Mouse (Mus musculus): ENCODE measurements around the gene Rgs9bp. TPM values are rescaled to one million over a fixed set of nuclear protein-coding genes. Genes with fewer than 3 reads are reported as not detected.
A peak's percentile ranks its signal among the peaks of the same experiment; 100 is the strongest.

Gene Rgs9bp
- under 1 TPM; 0.20 to 0.53 TPM for total RNA-seq (2021)
- long read RNA-seq, experiment 1: 0 reads
- long read RNA-seq, experiment 2: 0 reads

GRCm38 (mm10) chr7:35585191-35586054 is at the start of gene Rgs9bp:
Rgs9bp (minus strand) TSS chr7:35585582.
- DNase-seq: peak; percentile 56 to 72

- DNase-seq: peak; percentile 14 to 23
Observed at GRCm38 (mm10) chr7:35628496-35628895, 43.1 kb upstream of the Rgs9bp start.

GRCm38 (mm10) chr7:35627371-35627770 is 42.0 kb upstream of the Rgs9bp start:
- DNase-seq: no peak

- DNase-seq: no peak
Observed at GRCm38 (mm10) chr7:35626038-35626437, 40.7 kb upstream of the Rgs9bp start.

GRCm38 (mm10) chr7:35622626-35623025 is 37.2 kb upstream of the Rgs9bp start:
- no peak for DNase-seq

GRCm38 (mm10) chr7:35617513-35617912 is 32.1 kb upstream of the Rgs9bp start:
- DNase-seq: no peak

- no peak for DNase-seq
Observed at GRCm38 (mm10) chr7:35609245-35609644, 23.9 kb upstream of the Rgs9bp start.

- no peak for DNase-seq
Observed at GRCm38 (mm10) chr7:35606816-35607215, 21.4 kb upstream of the Rgs9bp start.

GRCm38 (mm10) chr7:35602766-35603165 is 17.4 kb upstream of the Rgs9bp start:
- DNase-seq: no peak

GRCm38 (mm10) chr7:35601106-35601505 is 15.7 kb upstream of the Rgs9bp start:
- DNase-seq: no peak

GRCm38 (mm10) chr7:35600031-35600430 is 14.6 kb upstream of the Rgs9bp start:
- DNase-seq: no peak

GRCm38 (mm10) chr7:35599492-35599891 is 14.1 kb upstream of the Rgs9bp start:
- no peak for DNase-seq

- DNase-seq: no peak
Observed at GRCm38 (mm10) chr7:35594311-35594710, 8.9 kb upstream of the Rgs9bp start.

GRCm38 (mm10) chr7:35590731-35591191 is 5.4 kb upstream of the Rgs9bp start:
- peak; percentile 9 to 23 for DNase-seq

GRCm38 (mm10) chr7:35589485-35589884 is 4.1 kb upstream of the Rgs9bp start:
- DNase-seq: no peak

- DNase-seq: no peak
Observed at GRCm38 (mm10) chr7:35588680-35589428, 3.5 kb upstream of the Rgs9bp start.

- DNase-seq: peak in 1 of 2 experiments; percentile 21
Observed at GRCm38 (mm10) chr7:35587728-35588127, 2.3 kb upstream of the Rgs9bp start.

- peak in 1 of 2 experiments; percentile 11 for DNase-seq
Observed at GRCm38 (mm10) chr7:35586906-35587445, 1.6 kb upstream of the Rgs9bp start.

- peak; percentile 95 for DNase-seq
Observed at GRCm38 (mm10) chr7:35586055-35586905, 898 bp upstream of the Rgs9bp start, which contains the start of gene Ankrd27. Ankrd27 (plus strand) TSS chr7:35586244.

- peak; percentile 56 to 59 for DNase-seq
Observed at GRCm38 (mm10) chr7:35584786-35585190, 594 bp downstream of the Rgs9bp start.

- DNase-seq: no peak
Observed at GRCm38 (mm10) chr7:35584068-35584785, 1.2 kb downstream of the Rgs9bp start.

All from adrenal gland, postnatal 36 days (tissue).